8 mouse cellular contexts compared by ENCODE assay signal in genomic region chr8:82028896-82029295, GRCm38 (mm10).
DNase-seq lines count a peak whose midpoint lies in the region; ATAC-seq and TF ChIP-seq lines count a peak whose summit lies in the region.

No protein-coding gene starts in this region.

- 0 out of 2 replicates have a peak, but pooled peaks have one; percentile 16 for TF ChIP-seq CTCF in E14TG2a.4 (conservative IDR thresholded peaks at IDR 0.05; ENCODE audit: low read length)

- no peaks in the 10 kb centered on the region for H3K9me3 ChIP-seq in hindbrain, embryonic 15.5 days
- H3K9me3 ChIP-seq in hindbrain, embryonic 13.5 days, result no peaks in the 10 kb centered on the region
- no peaks in the 10 kb centered on the region for H3K9me3 ChIP-seq in E14TG2a.4 (ENCODE audit: low read length)

- peak; percentile 19; the same call in 1 of the 2 replicates for ATAC-seq in hindbrain, embryonic 15.5 days (ENCODE audit: low FRiP score, low read depth)
- no peak for ATAC-seq in hindbrain, embryonic 13.5 days (ENCODE audit: low FRiP score)
- peak; percentile 77 for ATAC-seq in megakaryocyte-erythroid progenitor cell, adult 5-6 weeks (replicated peaks; ENCODE audit: low FRiP score, low TSS enrichment, poor library complexity, severe bottlenecking)

- no peaks in the 10 kb centered on the region for H3K36me3 ChIP-seq in hindbrain, embryonic 15.5 days
- no peaks in the 10 kb centered on the region for H3K36me3 ChIP-seq in hindbrain, embryonic 13.5 days
- no peaks in the 10 kb centered on the region for H3K36me3 ChIP-seq in E14TG2a.4 (ENCODE audit: insufficient read depth, low read length)

- 20% methylated on average over 1 of the region's 1 CpGs for WGBS in hindbrain, embryonic 15.5 days
- 21% methylated on average over 1 of the region's 1 CpGs for WGBS in hindbrain, embryonic 13.5 days

- no peak overlapping the region for H3K4me2 ChIP-seq in hindbrain, embryonic 15.5 days
- H3K4me2 ChIP-seq in hindbrain, embryonic 13.5 days, result no peak overlapping the region

- H3K9ac ChIP-seq in hindbrain, embryonic 15.5 days, result no peak overlapping the region
- no peak overlapping the region for H3K9ac ChIP-seq in hindbrain, embryonic 13.5 days

- H3K4me1 ChIP-seq in hindbrain, embryonic 15.5 days (replicated peaks), result 0 out of 2 replicates have a peak, but pooled peaks cover 3% of the 10 kb centered on the region
- H3K4me1 ChIP-seq in hindbrain, embryonic 13.5 days (replicated peaks), result peaks cover 13% of the 10 kb centered on the region; the same call in 1 of the 2 replicates
- H3K4me1 ChIP-seq in E14TG2a.4 (replicated peaks; ENCODE audit: low read depth, low read length), result no peaks in the 10 kb centered on the region

- no peak overlapping the region for H3K4me3 ChIP-seq in hindbrain, embryonic 15.5 days
- no peak overlapping the region for H3K4me3 ChIP-seq in hindbrain, embryonic 13.5 days
- H3K4me3 ChIP-seq in E14TG2a.4 (replicated peaks; ENCODE audit: low read length), result no peak overlapping the region

- H3K27ac ChIP-seq in hindbrain, embryonic 15.5 days (replicated peaks), result no peak overlapping the region
- H3K27ac ChIP-seq in hindbrain, embryonic 13.5 days, result no peak overlapping the region

- H3K27me3 ChIP-seq in hindbrain, embryonic 15.5 days, result no peaks in the 10 kb centered on the region
- H3K27me3 ChIP-seq in hindbrain, embryonic 13.5 days, result no peaks in the 10 kb centered on the region
- no peaks in the 10 kb centered on the region for H3K27me3 ChIP-seq in E14TG2a.4 (ENCODE audit: insufficient read depth, low read length)

- peak; percentile 19 for DNase-seq in cerebellum, adult 9-11 months
- peak; percentile 58 for DNase-seq in kidney, postnatal 10 days
- DNase-seq in ovary, postnatal 10 days (ENCODE audit: low spot score), result no peak
- DNase-seq in urinary bladder, postnatal 36 days (ENCODE audit: low spot score in 2 of 2), result no peak

Comparison
In these comparisons a context has a peak if more than half of its experiments do, and no peak if none do; other contexts are left out.
1. DNase-seq: peak in cerebellum, adult 9-11 months (single experiment) and kidney, postnatal 10 days (single experiment); none in ovary, postnatal 10 days (single experiment) and urinary bladder, postnatal 36 days (0 of 2).